Comparison of ENCODE assay signal across 8 mouse cellular contexts in genomic region chr15:9094366-9094750, GRCm38 (mm10). TPM values are rescaled to one million over a fixed set of nuclear protein-coding genes. Genes with fewer than 3 reads are reported as not detected.
DNase-seq lines count a peak whose midpoint lies in the region; ATAC-seq and TF ChIP-seq lines count a peak whose summit lies in the region.

No protein-coding gene starts in this region.

- TF ChIP-seq POLR2A in heart, adult 2 months (IDR thresholded peaks at IDR 0.05; ENCODE audit: insufficient read depth, low read depth, low read length), result no peak

- peak overlapping the region; percentile 25 for H3K27ac ChIP-seq in heart, embryonic 12.5 days (ENCODE audit: poor library complexity, severe bottlenecking)
- H3K27ac ChIP-seq in heart, adult 2 months, result no peak overlapping the region
- H3K27ac ChIP-seq in embryonic facial prominence, embryonic 13.5 days, result no peak overlapping the region
- no peak overlapping the region for H3K27ac ChIP-seq in hindbrain, embryonic 13.5 days
- H3K27ac ChIP-seq in limb, embryonic 13.5 days, result no peak overlapping the region
- H3K27ac ChIP-seq in midbrain, embryonic 13.5 days, result no peak overlapping the region

- 0 out of 2 replicates have a peak overlapping the region, but pooled peaks have one; percentile 8 for H3K4me3 ChIP-seq in heart, embryonic 12.5 days
- no peak overlapping the region for H3K4me3 ChIP-seq in heart, adult 2 months
- no peak overlapping the region for H3K4me3 ChIP-seq in embryonic facial prominence, embryonic 13.5 days
- no peak overlapping the region for H3K4me3 ChIP-seq in hindbrain, embryonic 13.5 days
- H3K4me3 ChIP-seq in limb, embryonic 13.5 days, result no peak overlapping the region
- no peak overlapping the region for H3K4me3 ChIP-seq in midbrain, embryonic 13.5 days (replicated peaks)

- whole genome bisulfite sequencing in heart, embryonic 12.5 days, result 8% methylated on average over 13 of the region's 13 CpGs
- 35% methylated on average over 13 of the region's 13 CpGs for WGBS in heart, adult 2 months
- WGBS in embryonic facial prominence, embryonic 13.5 days, result 14% methylated on average over 13 of the region's 13 CpGs
- WGBS in hindbrain, embryonic 13.5 days, result 22% methylated on average over 13 of the region's 13 CpGs
- 24% methylated on average over 13 of the region's 13 CpGs for WGBS in limb, embryonic 13.5 days
- WGBS in midbrain, embryonic 13.5 days, result 17% methylated on average over 13 of the region's 13 CpGs

- H3K79me2 ChIP-seq in heart, adult 2 months (replicated peaks; ENCODE audit: control insufficient read depth, insufficient read depth, low read length), result no peaks in the 10 kb centered on the region

- H3K9ac ChIP-seq in heart, embryonic 12.5 days, result no peak overlapping the region
- no peak overlapping the region for H3K9ac ChIP-seq in heart, adult 2 months (ENCODE audit: low read depth, low read length)
- H3K9ac ChIP-seq in embryonic facial prominence, embryonic 13.5 days, result no peak overlapping the region
- H3K9ac ChIP-seq in hindbrain, embryonic 13.5 days, result no peak overlapping the region
- no peak overlapping the region for H3K9ac ChIP-seq in limb, embryonic 13.5 days
- H3K9ac ChIP-seq in midbrain, embryonic 13.5 days (replicated peaks), result peak overlapping the region; percentile 41; the same call in 1 of the 2 replicates

- no peaks in the 10 kb centered on the region for H3K27me3 ChIP-seq in heart, embryonic 12.5 days (replicated peaks)
- H3K27me3 ChIP-seq in heart, adult 2 months (ENCODE audit: control insufficient read depth, insufficient read depth, low read length), result no peaks in the 10 kb centered on the region
- no peaks in the 10 kb centered on the region for H3K27me3 ChIP-seq in embryonic facial prominence, embryonic 13.5 days
- H3K27me3 ChIP-seq in hindbrain, embryonic 13.5 days, result no peaks in the 10 kb centered on the region
- H3K27me3 ChIP-seq in limb, embryonic 13.5 days, result no peaks in the 10 kb centered on the region
- H3K27me3 ChIP-seq in midbrain, embryonic 13.5 days, result no peaks in the 10 kb centered on the region

- H3K9me3 ChIP-seq in heart, embryonic 12.5 days (replicated peaks), result no peaks in the 10 kb centered on the region
- H3K9me3 ChIP-seq in embryonic facial prominence, embryonic 13.5 days, result no peaks in the 10 kb centered on the region
- H3K9me3 ChIP-seq in hindbrain, embryonic 13.5 days, result no peaks in the 10 kb centered on the region
- no peaks in the 10 kb centered on the region for H3K9me3 ChIP-seq in limb, embryonic 13.5 days
- no peaks in the 10 kb centered on the region for H3K9me3 ChIP-seq in midbrain, embryonic 13.5 days

- peak; percentile 90 for ATAC-seq in heart, embryonic 12.5 days (ENCODE audit: insufficient number of reproducible peaks, low FRiP score)
- ATAC-seq in embryonic facial prominence, embryonic 13.5 days (ENCODE audit: insufficient number of reproducible peaks, insufficient read depth, low FRiP score, low TSS enrichment, low read depth), result peak; percentile 72; the same call in 1 of the 2 replicates
- peak; percentile 82 for ATAC-seq in hindbrain, embryonic 13.5 days (ENCODE audit: low FRiP score)
- peak; percentile 82 for ATAC-seq in limb, embryonic 13.5 days (ENCODE audit: low FRiP score, low read depth)
- ATAC-seq in midbrain, embryonic 13.5 days, result peak; percentile 92

- TF ChIP-seq CTCF in heart, adult 2 months (IDR thresholded peaks at IDR 0.05), result no peak

- peak overlapping the region; percentile 56 for H3K4me2 ChIP-seq in heart, embryonic 12.5 days
- peak overlapping the region; percentile 43 for H3K4me2 ChIP-seq in embryonic facial prominence, embryonic 13.5 days
- 0 out of 2 replicates have a peak overlapping the region, but pooled peaks have one; percentile 22 for H3K4me2 ChIP-seq in hindbrain, embryonic 13.5 days
- H3K4me2 ChIP-seq in limb, embryonic 13.5 days (replicated peaks), result peak overlapping the region; percentile 14; the same call in 1 of the 2 replicates
- peak overlapping the region; percentile 20; the same call in 1 of the 2 replicates for H3K4me2 ChIP-seq in midbrain, embryonic 13.5 days (replicated peaks)

- H3K4me1 ChIP-seq in heart, embryonic 12.5 days (replicated peaks), result peaks cover 29% of the 10 kb centered on the region
- H3K4me1 ChIP-seq in heart, adult 2 months (ENCODE audit: control insufficient read depth, insufficient read depth, low read length), result no peaks in the 10 kb centered on the region
- H3K4me1 ChIP-seq in embryonic facial prominence, embryonic 13.5 days, result peaks cover 9% of the 10 kb centered on the region
- H3K4me1 ChIP-seq in hindbrain, embryonic 13.5 days (replicated peaks), result peaks cover 9% of the 10 kb centered on the region
- H3K4me1 ChIP-seq in limb, embryonic 13.5 days, result peaks cover 6% of the 10 kb centered on the region
- H3K4me1 ChIP-seq in midbrain, embryonic 13.5 days (replicated peaks), result peaks cover 6% of the 10 kb centered on the region

- intact Hi-C loops in heart, adult 2 months (cut with DNase I), result no loop called here

- DNase-seq in heart, adult 2 months, result no peak
- DNase-seq in ovary, postnatal 14 days (ENCODE audit: low spot score), result no peak
- no peak for DNase-seq in urinary bladder, postnatal 36 days (ENCODE audit: low spot score in 2 of 2)

- peaks cover 49% of the 10 kb centered on the region for H3K36me3 ChIP-seq in heart, embryonic 12.5 days
- peaks cover 3% of the 10 kb centered on the region for H3K36me3 ChIP-seq in heart, adult 2 months (ENCODE audit: control insufficient read depth, insufficient read depth, low read length)
- peaks cover 59% of the 10 kb centered on the region for H3K36me3 ChIP-seq in embryonic facial prominence, embryonic 13.5 days
- peaks cover 29% of the 10 kb centered on the region for H3K36me3 ChIP-seq in hindbrain, embryonic 13.5 days
- peaks cover 60% of the 10 kb centered on the region for H3K36me3 ChIP-seq in limb, embryonic 13.5 days
- H3K36me3 ChIP-seq in midbrain, embryonic 13.5 days, result peaks cover 33% of the 10 kb centered on the region

- TF ChIP-seq EP300 in heart, adult 2 months (IDR thresholded peaks at IDR 0.05; ENCODE audit: insufficient read depth, low read depth, low read length), result no peak

RNA-seq across cellular contexts. Expression of gene Nadk2, which starts 23.3 kb away (rescaled TPM):
- 72.6 and 73.2 TPM in 2 replicates for polyA plus RNA-seq in heart, embryonic 12.5 days (2016; fragmentation: Nextera tagmentation; extraction: Ambion mirVana)
- 10 to 100 TPM; 61.4 to 74.8 TPM for total RNA-seq in heart, adult 2 months (2021)
- polyA plus RNA-seq in heart, adult 2 months (2012; rRNA removed), result 20.9 and 47.6 TPM in 2 replicates
- polyA plus RNA-seq in embryonic facial prominence, embryonic 13.5 days (2015; fragmentation: Nextera tagmentation; extraction: Ambion mirVana), result 25.0 and 31.1 TPM in 2 replicates
- polyA plus RNA-seq in hindbrain, embryonic 13.5 days (2015; fragmentation: Nextera tagmentation; extraction: Ambion mirVana), result 30.9 and 32.2 TPM in 2 replicates
- 25.4 and 27.9 TPM in 2 replicates for polyA plus RNA-seq in limb, embryonic 13.5 days (2015; fragmentation: Nextera tagmentation; extraction: Ambion mirVana)
- 27.2 and 27.4 TPM in 2 replicates for polyA plus RNA-seq in midbrain, embryonic 13.5 days (2015; fragmentation: Nextera tagmentation; extraction: Ambion mirVana)

RNA-seq across cellular contexts. Expression of gene Lmbrd2, which starts 46.0 kb away (rescaled TPM):
- polyA plus RNA-seq in heart, embryonic 12.5 days (2016; fragmentation: Nextera tagmentation; extraction: Ambion mirVana), result 2.1 and 3.3 TPM in 2 replicates
- total RNA-seq in heart, adult 2 months (2021), result 10 to 100 TPM; 12.4 to 14.0 TPM
- 5.5 and 12.2 TPM in 2 replicates for polyA plus RNA-seq in heart, adult 2 months (2012; rRNA removed)
- 2.9 and 3.7 TPM in 2 replicates for polyA plus RNA-seq in embryonic facial prominence, embryonic 13.5 days (2015; fragmentation: Nextera tagmentation; extraction: Ambion mirVana)
- 3.8 and 6.0 TPM in 2 replicates for polyA plus RNA-seq in hindbrain, embryonic 13.5 days (2015; fragmentation: Nextera tagmentation; extraction: Ambion mirVana)
- 2.5 and 2.8 TPM in 2 replicates for polyA plus RNA-seq in limb, embryonic 13.5 days (2015; fragmentation: Nextera tagmentation; extraction: Ambion mirVana)
- polyA plus RNA-seq in midbrain, embryonic 13.5 days (2015; fragmentation: Nextera tagmentation; extraction: Ambion mirVana), result 3.7 and 3.9 TPM in 2 replicates
